Mouse (Mus musculus): ENCODE data around the gene Lmx1b.
A peak's percentile ranks its signal among the peaks of the same experiment; 100 is the strongest.

Lmx1b gene

GRCm38 (mm10) chr2:33543429-33544202 lies 96.7 kb downstream of the Lmx1b start:
- no peak for DNase-seq (ENCODE audit: low spot score in 2 of 2)

GRCm38 (mm10) chr2:33542696-33543428 lies 97.4 kb downstream of the Lmx1b start:
- peak; percentile 16 to 28 for DNase-seq (ENCODE audit: low spot score in 2 of 2)

DNA sequence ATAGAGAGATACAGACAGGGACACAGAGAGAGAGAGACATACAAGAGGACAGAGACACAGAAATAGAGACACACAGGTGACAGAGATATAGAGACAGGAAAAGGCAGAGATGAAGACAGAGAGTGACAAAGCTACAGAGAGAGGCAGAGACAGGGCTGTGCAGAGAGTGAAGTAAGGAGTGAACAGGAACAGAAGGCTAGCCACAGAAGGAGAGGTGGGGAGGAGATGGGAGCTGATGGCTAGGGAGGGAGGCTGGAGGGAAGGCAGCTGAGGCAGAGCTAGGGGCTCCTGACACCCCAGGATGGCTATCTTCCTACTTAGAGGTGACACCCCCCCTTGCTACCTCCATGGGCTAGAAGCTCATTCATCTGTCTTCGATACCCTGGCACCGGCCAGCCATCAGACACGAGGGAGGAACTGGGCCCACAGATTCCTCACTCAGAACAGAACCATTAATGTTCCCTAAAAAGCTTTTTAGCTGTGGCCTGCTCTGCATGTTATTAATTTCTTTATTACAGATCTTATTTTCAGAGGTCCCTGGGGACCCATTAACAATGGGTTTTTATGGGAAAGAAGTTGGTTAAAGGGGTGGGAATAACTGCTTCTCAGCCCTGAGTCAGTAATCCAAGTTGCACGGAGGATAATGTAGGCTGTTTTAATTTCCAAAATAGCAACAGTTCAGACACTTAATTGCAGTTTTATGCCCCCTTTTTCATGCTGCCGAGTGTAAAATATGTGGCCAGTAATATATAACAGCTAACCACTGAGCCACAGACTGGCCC lies 114.8 kb downstream of the Lmx1b start:
- DNase-seq (ENCODE audit: low spot score in 2 of 2), result no peak

- no peak for DNase-seq (ENCODE audit: low spot score in 2 of 2)
Observed at GRCm38 (mm10) chr2:33515856-33516255, 124.5 kb downstream of the Lmx1b start.

DNA sequence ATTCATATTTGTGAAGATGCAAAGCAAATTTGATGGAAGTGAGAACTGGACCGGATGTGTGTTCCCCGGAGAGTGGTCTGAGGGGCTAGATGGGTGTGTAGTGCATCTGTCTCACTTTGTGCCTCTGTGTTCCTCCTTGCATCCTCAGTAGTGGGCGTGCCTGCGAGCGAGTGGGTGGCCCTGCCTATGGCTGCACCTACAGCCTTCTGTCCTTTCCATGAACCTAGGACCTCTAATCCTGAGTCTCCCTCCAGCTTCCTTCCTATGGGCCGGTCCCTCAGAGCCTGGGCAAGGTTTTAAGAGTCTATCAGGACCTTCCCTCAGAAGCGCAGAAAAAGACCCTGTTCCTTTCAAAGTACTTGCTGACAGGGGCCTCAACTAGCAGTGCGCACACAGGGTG lies 124.9 kb downstream of the Lmx1b start:
- DNase-seq (ENCODE audit: low spot score in 2 of 2), result no peak

Data from heart, adult 9 months (tissue).